Mouse (Mus musculus): Measurements from ENCODE around the gene Ppp1r14d.

Gene Ppp1r14d

GRCm38 (mm10) chr2:119171574-119171973, 58.1 kb downstream of the Ppp1r14d start:
- no peak for DNase-seq

GRCm38 (mm10) chr2:119170282-119170681, 59.4 kb downstream of the Ppp1r14d start:
- no peak for DNase-seq
